Mouse (Mus musculus) Patski (cell line): ENCODE results near the gene Gm20388. TPM values are rescaled to one million over a fixed set of nuclear protein-coding genes. Genes with fewer than 3 reads are reported as not detected.

Experiments used
- ATAC-seq: fragments of 100-300 bp; one replicate; pipeline ENCODE4 v1.8.0; 2021
- CTCF ChIA-PET: fragments of 350-600 bp; sonication (Branson Sonifier 250); formaldehyde crosslinking; loops from one replicate; lab custom pipeline; 2022; ENCODE audit warnings: inconsistent platforms; lab: Charles Lee
- POLR2A ChIA-PET: fragments of 350-600 bp; sonication (Branson Sonifier 250); formaldehyde crosslinking; loops from one replicate; lab custom pipeline; 2022; ENCODE audit warnings: antibody characterized with exemption, inconsistent platforms; lab: Charles Lee
- DNase-seq: peaks from one replicate; pipeline ENCODE4 v3.0.0-alpha.2; 2011; ENCODE audit warnings: low read depth, low spot score
- H3K27me3 ChIP-seq: fragments of 371-371 bp; one replicate; pipeline ENCODE4 v1.5.1; 2021
- CTCF ChIP-seq: fragments of 100-300 bp; IDR thresholded peaks from one replicate; pipeline ENCODE4 v1.5.1; 2021
- in situ Hi-C: fragments of 300-500 bp; cut with MboI; formaldehyde crosslinking; loops from 3 replicates; pipeline ENCODE4 v1.11.1; 2018; ENCODE audit warnings: low pct_unique_long_range_greater_than_20kb, mixed read lengths
- polyA plus RNA-seq: library from polyadenylated mRNA; unstranded; gene quantifications from one replicate; pipeline ENCODE4 v1.2.3, GENCODE M21; 2021

Gene Gm20388
- polyA plus RNA-seq, 1 experiment from 2014 or later = 86.7 TPM

DNA sequence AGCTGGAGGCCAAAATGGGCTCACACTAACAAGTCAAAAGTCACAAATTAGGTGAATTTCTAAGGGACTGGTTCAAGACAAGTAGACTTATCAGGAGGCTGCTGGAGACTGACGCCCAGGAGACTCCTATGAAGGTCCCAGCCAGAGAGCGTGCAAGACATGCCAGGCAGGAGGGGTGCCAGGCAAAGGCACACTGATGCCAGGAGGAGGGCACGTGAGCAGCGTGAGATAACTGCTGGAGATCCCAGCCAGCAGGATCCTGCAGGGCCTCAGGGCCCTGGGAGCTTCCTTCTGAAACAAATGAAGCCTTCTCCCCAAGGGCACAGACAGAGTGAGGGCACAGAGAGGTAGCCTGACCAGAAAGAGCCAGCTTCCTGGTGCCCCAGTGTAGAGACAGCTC is 2897.3 kb downstream of the Gm20388 start:
- POLR2A ChIA-PET = no interaction called here
- CTCF ChIA-PET = no interaction called here
- no peak for ATAC-seq
- no peak for TF ChIP-seq CTCF
- H3K27me3 ChIP-seq = no peaks in the 10 kb centered on the region
- in situ Hi-C loops = no loop called here
- no peak for DNase-seq

- in situ Hi-C loops = no loop called here
- CTCF ChIA-PET = no interaction called here
- POLR2A ChIA-PET = no interaction called here
- H3K27me3 ChIP-seq = no peaks in the 10 kb centered on the region
- DNase-seq (no peak), ATAC-seq (no peak)
- no peak for TF ChIP-seq CTCF
These were observed 2899.7 kb downstream of the Gm20388 start for GRCm38 (mm10) chr8:122810376-122810775.

GRCm38 (mm10) chr8:122811870-122812494 is 2901.3 kb downstream of the Gm20388 start:
- TF ChIP-seq CTCF = no peak
- no peaks in the 10 kb centered on the region for H3K27me3 ChIP-seq
- ChIA-PET POLR2A (interaction anchor here (1.5 to 1.7 kb wide), 2 partner anchors 8 to 18 kb away, joined by 3 to 4 read pairs; no protein-coding TSS in a partner anchor), CTCF (interaction anchor here (1.7 kb wide), 1 partner anchor 14 kb away, joined by 4 read pairs; no protein-coding TSS in a partner anchor)
- ATAC-seq (no peak), DNase-seq (no peak)
- in situ Hi-C loops = no loop called here

DNA sequence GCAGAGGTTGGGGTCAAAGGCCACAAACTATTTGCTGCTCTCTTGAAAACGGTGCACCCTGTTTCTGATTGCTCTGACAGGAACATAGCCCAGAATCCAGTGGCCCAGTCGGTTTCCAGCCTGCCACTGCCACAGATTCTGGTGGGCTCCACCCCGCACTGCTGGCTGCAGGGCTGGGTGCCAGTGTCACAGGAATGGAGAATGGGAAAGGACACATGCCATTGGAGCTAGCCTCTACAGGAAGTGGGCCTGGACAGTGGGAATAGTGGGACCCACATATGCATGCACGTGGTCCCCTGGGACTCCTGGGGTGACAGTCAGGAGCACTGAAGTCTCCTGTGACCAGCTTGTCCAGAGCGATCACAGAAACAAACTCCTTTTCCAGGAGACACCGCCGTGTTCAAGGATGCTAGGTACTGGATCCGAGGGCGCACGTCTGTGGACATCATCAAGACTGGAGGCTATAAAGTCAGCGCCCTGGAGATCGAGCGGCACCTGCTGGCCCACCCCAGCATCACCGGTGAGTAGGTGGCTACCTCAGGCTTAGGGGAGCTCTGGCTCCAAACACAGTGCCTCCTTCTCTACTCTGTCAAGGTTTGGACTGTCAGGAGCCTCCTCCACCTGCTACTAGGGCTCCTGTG is 2902.1 kb downstream of the Gm20388 start:
- in situ Hi-C loops = no loop called here
- ChIA-PET POLR2A (no interaction called here), CTCF (interaction anchor here (1.7 kb wide), 1 partner anchor 15 kb away, joined by 4 read pairs; no protein-coding TSS in a partner anchor)
- ATAC-seq = no peak
- DNase-seq = no peak
- TF ChIP-seq CTCF = no peak
- no peaks in the 10 kb centered on the region for H3K27me3 ChIP-seq

DNA sequence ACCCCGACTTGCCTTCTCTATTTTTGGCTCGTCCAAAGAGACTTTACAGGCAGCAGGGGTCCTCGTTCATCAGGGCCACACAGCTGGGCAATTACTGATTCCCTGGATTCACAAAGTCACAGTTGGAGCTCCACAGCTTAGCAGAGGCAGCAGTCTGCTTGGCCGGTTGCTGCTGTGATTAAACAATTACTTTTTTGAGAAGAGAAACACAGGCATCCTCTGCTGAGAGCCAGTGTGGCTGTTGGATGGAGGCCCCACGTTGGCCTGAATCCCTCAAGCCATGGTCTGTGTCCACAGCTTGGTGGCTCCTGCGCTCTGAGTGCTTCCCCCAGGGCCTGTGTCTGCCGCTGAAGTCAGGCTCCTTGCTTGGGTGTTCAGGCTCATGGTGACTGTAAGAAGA is 2904.0 kb downstream of the Gm20388 start:
- ChIA-PET POLR2A (no interaction called here), CTCF (no interaction called here)
- DNase-seq (no peak), ATAC-seq (no peak)
- TF ChIP-seq CTCF = no peak
- in situ Hi-C loops = no loop called here
- H3K27me3 ChIP-seq = no peaks in the 10 kb centered on the region

- in situ Hi-C loops = no loop called here
- ATAC-seq = no peak
- TF ChIP-seq CTCF = no peak
- ChIA-PET POLR2A (interaction anchor here (0.8 kb wide), 1 partner anchor 203 kb away, joined by 3 read pairs; no protein-coding TSS in a partner anchor), CTCF (no interaction called here)
- H3K27me3 ChIP-seq = no peaks in the 10 kb centered on the region
- no peak for DNase-seq
These were observed 2906.3 kb downstream of the Gm20388 start for GRCm38 (mm10) chr8:122816965-122817364.

GRCm38 (mm10) chr8:122817724-122818496 is 2907.3 kb downstream of the Gm20388 start:
- ChIA-PET POLR2A (no interaction called here), CTCF (no interaction called here)
- ATAC-seq (no peak), DNase-seq (no peak)
- in situ Hi-C loops = no loop called here
- no peak for TF ChIP-seq CTCF
- no peaks in the 10 kb centered on the region for H3K27me3 ChIP-seq

DNA sequence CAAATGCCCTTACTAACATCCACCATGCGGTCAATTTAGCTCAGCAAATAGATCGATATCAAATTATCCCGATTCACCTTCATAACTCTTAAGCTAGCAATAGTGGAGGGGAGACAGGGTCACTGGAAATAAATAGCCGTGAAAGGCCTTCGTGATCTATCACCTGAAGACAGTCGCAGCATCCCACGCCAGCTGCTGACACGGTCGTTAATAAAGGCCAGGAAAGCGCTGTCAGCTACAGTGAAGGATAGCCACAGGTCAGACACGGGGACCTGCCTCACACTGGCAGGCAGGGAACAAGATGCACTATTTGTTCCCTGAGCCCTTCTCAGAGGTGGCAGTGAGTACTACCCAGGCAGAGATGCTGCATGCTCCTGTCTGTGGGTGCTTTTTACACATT is 2909.1 kb downstream of the Gm20388 start:
- POLR2A ChIA-PET = interaction anchor here (1.2 kb wide), 1 partner anchor 8 kb away, joined by 3 read pairs; no protein-coding TSS in a partner anchor
- in situ Hi-C loops = no loop called here
- no peaks in the 10 kb centered on the region for H3K27me3 ChIP-seq
- ATAC-seq = no peak
- DNase-seq = no peak
- TF ChIP-seq CTCF = no peak
- CTCF ChIA-PET = interaction anchor here (0.7 kb wide), 1 partner anchor 126 kb away, joined by 3 read pairs; no protein-coding TSS in a partner anchor

- ChIA-PET CTCF (no interaction called here), POLR2A (no interaction called here)
- no peaks in the 10 kb centered on the region for H3K27me3 ChIP-seq
- DNase-seq (no peak), ATAC-seq (no peak)
- in situ Hi-C loops = no loop called here
- TF ChIP-seq CTCF = no peak
These were observed 2913.9 kb downstream of the Gm20388 start for GRCm38 (mm10) chr8:122824571-122824970.

- ChIA-PET CTCF (no interaction called here), POLR2A (no interaction called here)
- in situ Hi-C loops = no loop called here
- no peak for ATAC-seq
- no peaks in the 10 kb centered on the region for H3K27me3 ChIP-seq
- TF ChIP-seq CTCF = no peak
- no peak for DNase-seq
These were observed 2914.3 kb downstream of the Gm20388 start for GRCm38 (mm10) chr8:122824986-122825385.
